Mouse (Mus musculus): ENCODE results near the gene Ehmt1.
A peak's percentile ranks its signal among the peaks of the same experiment; 100 is the strongest.

DNA sequence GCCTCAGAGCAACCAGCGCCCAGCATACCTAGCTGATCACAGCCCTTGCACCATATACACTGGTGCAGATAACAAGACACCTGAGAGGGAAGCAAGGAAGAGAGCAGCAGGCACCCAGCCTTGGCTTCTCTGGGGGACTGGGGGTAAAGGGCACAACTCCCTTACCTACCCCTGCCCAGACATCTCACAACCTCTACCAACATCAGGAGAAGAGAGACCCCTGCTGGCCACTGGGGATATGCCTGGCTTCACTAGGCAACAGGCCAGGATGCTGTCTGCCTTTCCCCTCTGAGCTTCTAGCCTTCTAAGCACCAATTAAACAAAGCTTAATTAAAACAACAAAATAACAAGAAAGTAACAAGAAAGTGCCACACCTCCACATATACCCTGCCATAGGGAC lies 164.1 kb downstream of the Ehmt1 start:
- TF ChIP-seq CTCF (IDR thresholded peaks at IDR 0.05 in 2 of 3, conservative IDR thresholded peaks at IDR 0.05 in 1 of 3; ENCODE audit: control insufficient read depth in 1 of 3, insufficient read depth in 1 of 3, low read depth in 2 of 3, low read length in 3 of 3, poor library complexity in 1 of 3, severe bottlenecking in 1 of 3), result peak; percentile 43 to 77 (median 67)
- TF ChIP-seq USF1 (IDR thresholded peaks at IDR 0.05; ENCODE audit: low read depth, low read length), result no peak
- TF ChIP-seq MYC (IDR thresholded peaks at IDR 0.05; ENCODE audit: low read depth, low read length), result no peak
- TF ChIP-seq GATA1 (IDR thresholded peaks at IDR 0.05; ENCODE audit: low read depth, low read length), result no peak
- TF ChIP-seq ZC3H11A (IDR thresholded peaks at IDR 0.05; ENCODE audit: low read depth, low read length), result peak; percentile 32; the same call in 1 of the 2 replicates
- TF ChIP-seq EP300 (IDR thresholded peaks at IDR 0.05; ENCODE audit: low read depth in 1 of 2, low read length in 2 of 2), result no peak
- TF ChIP-seq POLR2A (IDR thresholded peaks at IDR 0.05; ENCODE audit: control insufficient read depth in 1 of 2, insufficient read depth in 1 of 2, low read depth in 1 of 2, low read length in 2 of 2, poor library complexity in 1 of 2), result no peak
- TF ChIP-seq CHD1 (IDR thresholded peaks at IDR 0.05; ENCODE audit: low read depth, low read length), result no peak
- TF ChIP-seq E2F4 (IDR thresholded peaks at IDR 0.05; ENCODE audit: borderline replicate concordance, low read depth, low read length), result no peak
- no peak for TF ChIP-seq RCOR1 (IDR thresholded peaks at IDR 0.05; ENCODE audit: low read depth, low read length)
- no peak for TF ChIP-seq MAX (IDR thresholded peaks at IDR 0.05; ENCODE audit: low read length)
- TF ChIP-seq HCFC1 (IDR thresholded peaks at IDR 0.05; ENCODE audit: low read depth, low read length), result no peak
- TF ChIP-seq ZNF384 (IDR thresholded peaks at IDR 0.05; ENCODE audit: low read depth, low read length), result no peak
- TF ChIP-seq TAL1 (IDR thresholded peaks at IDR 0.05; ENCODE audit: low read length), result no peak

All from MEL (cell line).